Mouse (Mus musculus) neural tube, embryonic 10.5 days (tissue): ENCODE results near the gene Batf.

Source experiments
- DNase-seq: peaks from one replicate; pipeline ENCODE4 v3.0.0-alpha.2; 2017; ENCODE audit warnings: low spot score; ENCODE audit errors: extremely low spot score

Batf gene

DNA sequence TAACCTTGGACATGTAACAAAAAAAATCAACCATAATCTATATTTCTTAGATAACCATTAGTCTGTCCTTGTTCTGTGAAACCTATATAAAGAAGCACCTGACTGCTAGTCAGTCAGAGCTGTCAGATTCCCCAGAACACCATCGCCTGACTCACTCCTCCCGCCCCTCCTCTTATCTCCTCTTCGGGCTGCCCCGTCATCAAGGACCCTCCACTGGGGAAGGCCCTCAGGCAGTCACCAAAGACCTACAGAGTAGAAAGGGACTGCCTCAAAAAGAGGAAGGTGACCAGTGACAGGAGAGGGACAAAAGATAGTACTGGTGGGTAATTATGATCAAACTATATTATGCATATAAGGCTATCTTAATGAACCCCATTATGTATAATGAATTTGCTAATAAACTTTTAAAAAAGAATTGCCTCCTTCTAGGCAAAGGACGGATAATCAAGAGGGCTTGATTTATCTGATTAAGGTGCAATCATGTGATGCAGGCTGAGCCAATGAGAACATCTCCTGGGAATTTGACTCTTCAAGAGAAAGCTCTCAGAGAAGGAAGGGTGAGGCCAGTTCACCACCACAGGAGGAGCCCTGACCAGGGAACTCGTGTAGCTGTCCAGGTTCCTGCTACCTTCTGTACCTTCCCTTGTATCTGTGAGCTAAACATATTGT, 40.4 kb downstream of the Batf start:
- no peak for DNase-seq

DNA sequence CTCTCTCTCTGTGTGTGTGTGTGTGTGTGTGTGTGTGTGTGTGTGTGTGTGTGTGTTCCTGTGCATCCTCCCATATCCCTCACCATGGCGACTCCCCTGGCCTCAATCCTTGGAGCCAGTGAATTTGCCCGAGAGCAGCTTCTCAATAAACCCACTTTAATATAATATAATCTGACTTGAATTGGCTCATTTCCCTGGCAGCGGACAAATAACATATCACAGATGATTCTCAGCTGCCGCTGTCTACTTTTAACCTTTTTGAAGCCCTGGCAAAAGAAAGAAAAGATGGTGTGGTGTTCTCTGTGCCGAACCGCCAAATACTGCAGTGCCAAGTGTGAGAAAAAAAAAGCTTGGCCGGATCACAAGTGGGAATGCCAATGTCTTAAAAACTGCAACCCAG, 41.7 kb downstream of the Batf start:
- no peak for DNase-seq

DNA sequence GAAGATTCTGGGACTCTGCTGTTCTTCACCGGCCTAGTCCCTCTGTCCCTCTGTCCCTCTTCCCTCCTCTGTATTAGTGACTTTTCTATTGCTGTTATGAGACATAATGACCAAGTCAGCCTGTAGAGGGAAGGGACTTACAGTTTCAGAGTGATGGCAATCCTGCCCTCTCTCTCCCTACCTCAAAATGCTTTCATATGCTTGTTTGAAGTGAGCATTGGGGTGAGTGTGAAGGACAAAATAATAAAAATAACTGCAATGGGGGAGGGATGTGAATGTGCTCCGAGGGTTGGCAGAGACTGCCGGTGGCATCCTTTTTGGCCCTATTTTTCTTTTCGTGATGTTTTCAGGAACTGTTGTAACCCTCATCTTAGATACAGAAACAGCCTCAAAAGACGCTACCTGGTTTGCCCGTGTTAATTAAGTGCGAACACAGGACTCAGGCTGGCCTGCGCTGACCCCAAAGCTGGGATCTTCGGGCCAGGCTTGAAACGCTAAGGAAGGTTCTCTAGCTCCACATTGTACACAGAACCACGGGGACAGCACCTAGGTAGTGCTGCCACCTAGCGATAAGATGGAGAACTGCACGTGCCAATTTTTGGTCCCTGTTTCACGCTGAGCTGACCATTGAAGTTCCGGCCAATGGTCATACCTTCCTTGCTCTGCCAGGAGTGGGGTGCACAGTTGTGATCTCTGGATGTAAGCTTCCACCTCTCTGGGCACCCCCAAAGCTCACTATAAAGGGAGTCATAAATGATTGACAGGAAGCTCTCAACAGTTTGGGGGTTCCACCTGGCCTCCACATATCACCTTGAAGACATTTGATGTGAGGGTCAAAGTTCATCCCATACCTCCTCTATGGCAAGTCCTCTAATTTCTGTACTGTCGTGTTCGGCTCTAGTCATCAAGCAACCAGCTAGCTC, 42.8 kb downstream of the Batf start:
- peak; percentile 68 for DNase-seq

DNA sequence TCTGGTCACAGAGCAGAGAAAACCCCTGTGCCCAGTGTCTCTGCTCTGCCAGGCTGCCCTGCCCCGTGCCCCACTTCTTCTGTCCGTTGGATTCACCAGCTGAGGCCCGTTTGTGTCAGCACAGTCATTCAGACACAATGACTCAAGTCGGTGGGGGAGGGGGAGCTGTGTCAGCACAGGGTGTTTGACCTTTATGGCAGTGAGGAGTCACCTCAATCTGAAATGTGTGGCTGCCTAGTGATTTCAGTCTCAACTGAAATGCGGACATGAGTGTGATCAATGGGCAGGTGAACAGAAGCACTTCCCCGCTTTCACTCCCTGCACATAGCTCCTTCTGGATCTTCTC, 43.4 kb downstream of the Batf start:
- DNase-seq = no peak

DNA sequence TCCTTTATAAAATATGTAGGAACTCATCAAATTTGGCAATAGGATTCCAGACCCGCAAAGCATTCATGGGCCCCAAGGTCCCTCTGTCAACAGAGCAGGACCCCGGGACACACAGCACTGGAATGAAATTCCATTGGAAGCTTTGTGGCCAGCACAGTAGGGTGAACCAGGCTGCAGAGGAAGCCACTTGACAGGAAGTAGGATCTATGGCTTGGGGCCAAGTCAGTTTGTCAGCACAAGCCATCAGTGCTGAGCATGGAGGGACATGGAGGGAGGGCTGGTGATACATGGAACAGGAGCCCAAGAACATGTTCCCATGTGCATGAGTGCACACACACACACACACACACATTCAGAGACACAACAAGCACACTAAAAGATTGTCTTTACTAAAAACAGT, 49.7 kb downstream of the Batf start:
- DNase-seq = no peak

DNA sequence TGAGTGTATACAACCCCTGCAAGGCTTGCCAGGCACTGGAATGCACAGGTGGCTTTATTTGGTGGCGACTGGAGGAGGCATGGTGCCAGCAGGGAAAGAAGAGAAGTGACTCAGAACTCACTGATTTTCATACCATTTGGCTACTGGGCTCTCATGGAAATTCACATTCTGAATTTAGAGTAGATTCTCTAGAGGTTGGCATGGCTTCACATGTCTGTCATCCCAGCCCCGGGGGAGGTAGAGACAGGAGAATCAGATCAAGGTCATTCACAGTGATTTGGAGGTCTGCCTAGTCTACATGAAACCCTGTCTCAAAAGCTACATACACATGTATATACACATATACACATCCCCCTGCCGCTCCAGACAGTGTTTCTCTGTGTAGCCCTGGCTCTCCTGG, 50.5 kb downstream of the Batf start:
- DNase-seq = no peak

DNA sequence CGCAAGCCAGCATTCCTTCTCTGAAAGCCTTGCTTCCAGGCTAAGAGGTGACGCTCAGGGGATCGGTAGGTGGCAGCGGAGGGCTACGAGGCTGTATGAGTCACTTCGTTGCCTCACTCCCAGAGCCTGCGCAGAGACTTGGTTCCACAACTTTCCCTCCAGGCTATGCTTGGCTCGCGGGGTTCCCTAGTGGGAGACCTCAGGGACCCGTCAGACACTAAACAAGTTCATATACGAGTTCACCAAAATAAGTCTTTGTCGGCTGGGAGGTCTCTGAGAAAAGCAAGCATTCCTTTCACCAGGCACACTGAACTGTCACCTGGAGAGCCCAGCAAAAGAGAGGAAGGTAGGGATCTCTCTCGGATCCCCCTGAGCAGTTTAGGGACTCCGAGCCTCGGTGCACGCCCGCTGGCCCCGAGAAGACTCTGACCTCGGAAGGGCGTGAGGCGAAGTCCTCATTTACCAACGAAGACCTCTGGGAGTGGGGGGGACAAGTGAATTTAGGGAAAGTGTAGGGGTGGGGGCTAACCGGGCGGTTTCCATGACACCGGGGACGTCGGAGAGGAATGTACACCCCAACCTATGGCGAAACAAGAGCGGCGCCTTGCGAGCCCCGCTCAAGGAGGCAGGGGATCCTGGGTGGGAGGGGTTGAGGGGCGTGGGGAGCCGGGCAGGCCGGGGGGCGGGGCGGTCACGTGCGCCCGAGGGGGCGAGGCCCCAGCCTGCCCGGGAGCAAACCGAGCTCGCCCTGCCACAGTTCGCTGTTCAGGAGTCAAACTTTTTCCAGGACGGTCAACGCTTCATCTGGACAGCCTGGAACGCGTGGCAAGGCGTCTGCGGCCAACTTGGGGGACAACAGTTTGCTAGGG, 59.6 kb downstream of the Batf start, which contains the start of gene Flvcr2:
Flvcr2 (plus strand) TSS at position 713 of the 869 bp plus-strand sequence.
- peak; percentile 74 for DNase-seq

DNA sequence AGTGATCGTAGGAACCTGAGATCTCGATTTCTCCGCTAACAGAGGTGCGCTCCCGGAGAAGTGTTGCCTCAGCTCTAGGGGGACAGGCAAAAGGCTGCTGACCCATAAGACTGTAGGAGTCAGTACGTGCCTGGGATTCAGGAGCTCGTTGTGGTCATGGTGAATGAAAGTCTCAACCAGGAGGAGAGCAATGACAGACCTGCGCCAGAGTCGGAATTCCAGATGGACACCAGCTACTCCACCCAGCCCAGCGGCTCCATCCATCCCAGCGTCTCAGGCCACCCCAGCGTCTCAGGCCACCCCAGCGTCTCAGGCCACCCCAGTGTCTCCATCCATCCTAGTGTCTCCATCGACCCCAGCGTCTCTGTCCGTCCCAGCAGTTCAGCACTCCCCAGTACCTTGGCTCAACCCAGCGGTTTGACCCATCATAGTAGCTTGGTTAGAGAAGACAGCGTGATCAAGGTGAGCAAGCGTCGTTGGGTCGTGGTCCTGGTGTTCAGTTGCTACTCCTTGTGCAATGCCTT, 60.3 kb downstream of the Batf start:
- no peak for DNase-seq

DNA sequence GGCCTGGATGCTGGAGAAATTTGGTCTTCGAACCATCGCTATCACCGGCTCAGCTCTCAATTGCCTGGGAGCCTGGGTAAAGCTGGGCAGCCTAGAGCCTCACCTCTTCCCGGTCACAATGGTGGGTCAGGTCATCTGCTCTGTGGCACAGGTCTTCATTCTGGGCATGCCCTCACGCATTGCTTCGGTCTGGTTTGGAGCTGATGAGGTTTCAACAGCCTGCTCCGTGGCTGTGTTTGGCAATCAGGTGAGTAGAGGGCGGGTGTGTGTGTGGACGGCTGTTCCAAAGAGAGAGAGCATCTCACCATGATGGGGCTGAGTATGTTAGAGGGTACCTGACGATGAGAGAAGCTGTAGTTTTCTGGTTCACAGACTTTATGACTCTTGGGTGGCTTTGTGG, 60.9 kb downstream of the Batf start:
- no peak for DNase-seq

DNA sequence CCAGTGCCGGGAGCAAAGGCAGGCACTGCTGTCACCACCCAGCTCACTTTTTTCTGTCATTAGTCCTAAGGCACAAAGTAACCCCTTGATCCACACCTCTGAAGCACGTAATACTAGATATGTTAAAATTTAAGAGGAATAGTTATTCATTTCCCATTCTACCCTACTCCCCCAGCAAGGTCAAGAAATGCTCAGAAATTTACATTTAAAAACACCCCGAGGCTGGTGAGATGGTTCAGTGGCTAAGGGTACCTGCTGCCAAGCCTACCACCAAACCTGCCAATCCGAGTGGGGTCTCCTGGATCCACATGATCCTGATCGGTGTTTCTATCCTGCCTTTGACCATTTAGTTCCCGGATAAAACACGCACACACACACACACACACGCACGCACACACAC, 63.4 kb downstream of the Batf start:
- no peak for DNase-seq

DNA sequence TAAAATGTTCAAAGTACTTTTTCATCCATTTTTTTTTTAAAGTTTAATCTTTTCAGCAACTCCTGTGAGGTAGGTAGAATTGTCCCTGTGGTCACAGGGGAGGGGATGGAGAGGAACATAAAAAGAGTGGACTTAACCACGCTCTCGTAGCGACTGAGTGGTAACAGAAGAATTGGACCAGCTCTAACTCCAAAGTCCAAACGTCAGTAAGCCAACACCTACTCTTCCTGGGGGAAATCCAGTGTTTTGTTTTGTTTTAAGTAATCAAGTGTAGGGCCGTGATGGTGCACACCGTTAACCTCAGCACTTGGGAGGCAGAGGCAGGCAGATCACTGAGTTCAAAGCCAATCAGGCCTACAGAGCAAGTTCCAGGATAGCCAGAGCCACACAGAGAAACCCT, 65.6 kb downstream of the Batf start:
- no peak for DNase-seq

DNA sequence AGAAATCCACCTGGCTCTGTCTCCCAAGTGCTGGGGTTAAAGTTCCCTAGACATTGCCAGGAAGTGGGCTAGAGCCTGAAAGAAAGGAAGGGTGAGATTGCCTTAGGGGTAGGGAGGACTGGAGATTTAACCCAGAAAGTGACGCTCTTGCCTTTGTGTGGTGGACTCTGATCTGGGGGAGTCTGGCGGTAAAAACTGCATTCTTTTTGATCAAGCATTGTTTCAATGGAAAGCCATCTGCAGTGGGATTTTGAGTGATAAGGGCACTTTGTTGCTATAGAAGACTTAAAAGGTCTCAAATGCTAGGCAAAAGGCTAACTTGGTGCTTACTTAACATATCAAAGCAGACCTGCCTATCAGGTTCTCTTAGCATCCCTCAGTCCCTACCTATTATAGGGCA, 66.8 kb downstream of the Batf start:
- no peak for DNase-seq

DNA sequence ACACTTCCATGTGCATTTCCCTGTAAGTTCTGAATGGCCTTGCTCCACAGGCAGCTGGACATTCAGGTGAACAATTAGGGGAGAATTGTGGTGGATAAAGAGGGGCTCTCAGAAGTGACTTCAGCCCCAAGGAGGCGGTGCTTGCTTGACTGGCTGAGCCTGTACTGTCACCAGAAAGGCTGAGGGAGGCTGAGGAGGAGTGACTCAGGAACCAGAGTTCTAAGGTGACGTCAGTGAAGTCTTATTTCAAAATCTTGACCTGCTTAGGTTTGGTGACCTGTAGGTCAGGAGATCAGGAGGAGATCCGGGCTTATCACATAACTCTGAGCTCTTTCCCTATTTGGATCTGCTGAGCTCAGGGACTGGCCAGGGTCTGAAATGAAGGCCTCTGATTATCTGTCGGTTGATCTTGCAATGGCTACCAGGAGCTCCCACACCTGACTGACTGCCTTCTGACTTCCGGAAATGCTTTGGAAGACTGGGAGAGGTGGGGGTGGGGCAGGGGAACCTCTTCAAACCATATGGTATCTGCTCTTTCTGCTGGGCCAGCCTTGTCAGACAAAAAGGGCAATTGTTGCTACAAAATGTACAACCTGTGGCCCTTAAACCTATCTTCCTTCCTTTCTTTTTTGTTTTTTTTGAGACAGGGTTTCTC, 68.3 kb downstream of the Batf start:
- no peak for DNase-seq

DNA sequence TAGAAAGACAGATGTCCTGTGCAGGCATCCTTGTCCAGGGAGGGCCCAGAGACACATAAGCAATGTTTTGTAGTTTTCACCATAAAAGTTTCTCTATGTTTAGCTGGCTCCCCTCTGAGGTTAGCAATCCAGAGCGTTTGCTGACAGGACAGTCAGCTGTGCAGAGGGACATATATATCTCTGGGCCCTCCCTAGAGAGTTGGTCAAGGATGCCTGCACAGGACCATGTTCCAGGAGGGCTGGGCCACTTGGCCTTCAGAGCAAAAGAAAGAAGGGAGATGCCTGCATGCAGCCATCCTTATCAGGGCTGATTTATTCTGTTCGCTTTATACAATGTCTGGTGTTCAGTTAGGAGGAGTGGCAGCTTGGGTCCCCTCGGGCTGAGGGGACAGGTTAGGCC, 70.0 kb downstream of the Batf start:
- no peak for DNase-seq

DNA sequence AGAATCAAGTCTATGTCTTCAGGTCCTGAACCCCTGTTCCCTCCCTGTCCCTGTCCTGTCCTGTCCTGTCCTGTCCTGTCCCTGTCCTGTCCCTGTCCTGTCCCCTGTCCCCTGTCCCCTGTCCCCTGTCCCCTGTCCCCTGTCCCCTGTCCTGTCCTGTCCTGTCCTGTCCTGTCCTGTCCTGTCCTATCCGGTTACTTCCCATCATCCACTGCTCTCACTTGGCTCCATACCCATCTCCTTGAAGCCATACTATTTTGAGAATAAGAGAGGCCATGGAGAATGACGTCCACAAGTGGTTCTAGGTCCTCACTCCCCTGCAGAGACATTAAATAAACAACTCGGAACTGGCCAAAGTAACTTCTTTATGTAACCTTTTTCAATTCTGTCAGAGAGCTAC, 70.6 kb downstream of the Batf start:
- DNase-seq = no peak
